Mouse (Mus musculus) CH12.LX (cell line): ENCODE results near the gene Mrpl54. TPM values are rescaled to one million over a fixed set of nuclear protein-coding genes. Genes with fewer than 3 reads are reported as not detected.

Experiments used
- DNase-seq: peaks from one replicate; pipeline ENCODE4 v3.0.0-alpha.2; 2013; ENCODE audit errors: extremely low read depth
- H3K27ac ChIP-seq: 2 replicates; pipeline ENCODE4 v1.5.1; 2012; ENCODE audit warnings: low read depth, mild to moderate bottlenecking, control low read depth, moderate library complexity; ENCODE audit not compliant: insufficient read depth
- H3K27me3 ChIP-seq: replicated peaks from 2 replicates; pipeline ENCODE3; 2012; ENCODE audit warnings: inconsistent platforms
- H3K36me3 ChIP-seq, 2 experiments: replicated peaks in 1 of 2; 2 replicates each; pipeline versions ENCODE3 to v1.6.1; 2012; ENCODE audit warnings: inconsistent platforms in 1 of 2, low read length in 1 of 2, mild to moderate bottlenecking in 1 of 2, mixed read lengths in 1 of 2, moderate library complexity in 1 of 2; ENCODE audit not compliant: control insufficient read depth in 1 of 2, insufficient read depth in 1 of 2
- H3K4me1 ChIP-seq, 2 experiments: 2 replicates each; pipeline ENCODE4 v1.6.1; 2012; ENCODE audit warnings: inconsistent platforms in 1 of 2, moderate library complexity in 1 of 2; ENCODE audit not compliant: insufficient read depth in 2 of 2, control insufficient read depth in 1 of 2
- H3K4me2 ChIP-seq: 2 replicates; pipeline ENCODE4 v1.6.1; 2012; ENCODE audit warnings: low read depth, mild to moderate bottlenecking, control low read depth; ENCODE audit not compliant: poor library complexity, insufficient read depth, severe bottlenecking
- H3K4me3 ChIP-seq, 3 experiments: fragments of 150-350 bp in 1 of 3; sonication (generic) in 1 of 3; replicated peaks in 1 of 3; 2 replicates each; pipeline versions ENCODE3 to v1.5.1; 2011 to 2012; ENCODE audit warnings: low read depth in 2 of 3, low read length in 2 of 3, mild to moderate bottlenecking in 2 of 3, moderate library complexity in 2 of 3, control low read depth in 1 of 3, improper control_type of control experiment in 1 of 3, inconsistent platforms in 1 of 3, mixed read lengths in 1 of 3; ENCODE audit not compliant: poor library complexity in 1 of 3
- H3K79me2 ChIP-seq: replicated peaks from 2 replicates; pipeline ENCODE4 v1.6.1; 2012; ENCODE audit warnings: mild to moderate bottlenecking, moderate library complexity; ENCODE audit not compliant: control insufficient read depth, poor library complexity, insufficient read depth, severe bottlenecking; ENCODE audit errors: extremely low read depth
- H3K9ac ChIP-seq: 2 replicates; pipeline ENCODE4 v1.6.1; 2012; ENCODE audit warnings: low read depth, mild to moderate bottlenecking, control low read depth, moderate library complexity; ENCODE audit not compliant: insufficient read depth
- H3K9me3 ChIP-seq: replicated peaks from 2 replicates; pipeline ENCODE3; 2012; ENCODE audit warnings: low read length, inconsistent platforms, mixed read lengths
- BHLHE40 ChIP-seq: IDR thresholded peaks from 2 replicates; pipeline ENCODE4 v1.6.1; 2011; ENCODE audit warnings: mild to moderate bottlenecking, low read depth, low read length, improper control_type of control experiment
- CHD1 ChIP-seq: IDR thresholded peaks from 2 replicates; pipeline ENCODE4 v1.6.1; 2012; ENCODE audit warnings: low read depth, low read length, improper control_type of control experiment, inconsistent platforms
- CHD2 ChIP-seq: IDR thresholded peaks from 2 replicates; pipeline ENCODE4 v1.6.1; 2011; ENCODE audit warnings: low read length, improper control_type of control experiment
- ELF1 ChIP-seq: IDR thresholded peaks from 2 replicates; pipeline ENCODE4 v1.6.1; 2014; ENCODE audit warnings: low read depth, mild to moderate bottlenecking, inconsistent platforms, low read length, improper control_type of control experiment
- EP300 ChIP-seq: IDR thresholded peaks from 2 replicates; pipeline ENCODE4 v1.6.1; 2011; ENCODE audit warnings: low read length, improper control_type of control experiment
- ETS1 ChIP-seq: conservative IDR thresholded peaks from 2 replicates; pipeline ENCODE4 v1.6.1; 2012; ENCODE audit warnings: low read depth, mild to moderate bottlenecking, inconsistent platforms, low read length, improper control_type of control experiment, moderate library complexity
- GABPA ChIP-seq: IDR thresholded peaks from 2 replicates; pipeline ENCODE4 v1.6.1; 2012; ENCODE audit warnings: low read depth, low read length, improper control_type of control experiment, inconsistent platforms; ENCODE audit not compliant: insufficient replicate concordance
- HCFC1 ChIP-seq: IDR thresholded peaks from 2 replicates; pipeline ENCODE4 v1.6.1; 2012; ENCODE audit warnings: low read depth, mild to moderate bottlenecking, inconsistent platforms, low read length, improper control_type of control experiment
- IRF4 ChIP-seq: IDR thresholded peaks from 2 replicates; pipeline ENCODE4 v1.6.1; 2014; ENCODE audit warnings: low read depth, mild to moderate bottlenecking, inconsistent platforms, low read length, improper control_type of control experiment
- JUN ChIP-seq: IDR thresholded peaks from 2 replicates; pipeline ENCODE4 v1.6.1; 2011; ENCODE audit warnings: low read depth, mild to moderate bottlenecking, low read length, improper control_type of control experiment, moderate library complexity; ENCODE audit not compliant: insufficient read depth
- MAX ChIP-seq: IDR thresholded peaks from 2 replicates; pipeline ENCODE4 v1.6.1; 2011; ENCODE audit warnings: low read length, improper control_type of control experiment
- MAZ ChIP-seq: IDR thresholded peaks from 2 replicates; pipeline ENCODE4 v1.6.1; 2012; ENCODE audit warnings: low read depth, mild to moderate bottlenecking, inconsistent platforms, low read length, improper control_type of control experiment, moderate library complexity
- MEF2A ChIP-seq: IDR thresholded peaks from 2 replicates; pipeline ENCODE4 v1.6.1; 2014; ENCODE audit warnings: low read depth, mild to moderate bottlenecking, inconsistent platforms, low read length, improper control_type of control experiment, borderline replicate concordance
- MXI1 ChIP-seq: IDR thresholded peaks from 2 replicates; pipeline ENCODE4 v1.6.1; 2011; ENCODE audit warnings: mild to moderate bottlenecking, low read depth, low read length, improper control_type of control experiment
- NELFE ChIP-seq: IDR thresholded peaks from 2 replicates; pipeline ENCODE4 v1.6.1; 2011; ENCODE audit warnings: low read depth, low read length, improper control_type of control experiment
- PAX5 ChIP-seq: IDR thresholded peaks from 2 replicates; pipeline ENCODE4 v1.6.1; 2012; ENCODE audit warnings: low read length, inconsistent platforms, mixed read lengths
- POLR2A ChIP-seq: IDR thresholded peaks from 2 replicates; pipeline ENCODE4 v1.6.1; 2011; ENCODE audit warnings: low read depth, mild to moderate bottlenecking, improper control_type of control experiment, low read length
- SIN3A ChIP-seq: IDR thresholded peaks from 2 replicates; pipeline ENCODE4 v1.6.1; 2012; ENCODE audit warnings: low read length, improper control_type of control experiment, inconsistent platforms
- SMC3 ChIP-seq: IDR thresholded peaks from 2 replicates; pipeline ENCODE4 v1.6.1; 2011; ENCODE audit warnings: low read depth, low read length, improper control_type of control experiment
- TBP ChIP-seq: conservative IDR thresholded peaks from 2 replicates; pipeline ENCODE4 v1.6.1; 2011; ENCODE audit warnings: low read depth, low read length, improper control_type of control experiment
- TCF12 ChIP-seq: IDR thresholded peaks from 2 replicates; pipeline ENCODE4 v1.6.1; 2014; ENCODE audit warnings: low read depth, mild to moderate bottlenecking, inconsistent platforms, low read length, improper control_type of control experiment
- UBTF ChIP-seq: IDR thresholded peaks from 2 replicates; pipeline ENCODE4 v1.6.1; 2012; ENCODE audit warnings: low read depth, mild to moderate bottlenecking, inconsistent platforms, low read length, improper control_type of control experiment, moderate library complexity
- USF1 ChIP-seq: IDR thresholded peaks from 2 replicates; pipeline ENCODE4 v1.6.1; 2014; ENCODE audit warnings: low read depth, mild to moderate bottlenecking, inconsistent platforms, low read length, improper control_type of control experiment
- USF2 ChIP-seq: conservative IDR thresholded peaks from 2 replicates; pipeline ENCODE4 v1.6.1; 2011; ENCODE audit warnings: low read depth, low read length, improper control_type of control experiment
- ZC3H11A ChIP-seq: IDR thresholded peaks from 2 replicates; pipeline ENCODE4 v1.6.1; 2012; ENCODE audit warnings: low read depth, mild to moderate bottlenecking, inconsistent platforms, low read length, improper control_type of control experiment
- ZKSCAN1 ChIP-seq: IDR thresholded peaks from 2 replicates; pipeline ENCODE4 v1.6.1; 2012; ENCODE audit warnings: low read depth, inconsistent platforms, low read length, improper control_type of control experiment, borderline replicate concordance
- ZNF384 ChIP-seq: IDR thresholded peaks from 2 replicates; pipeline ENCODE4 v1.6.1; 2012; ENCODE audit warnings: low read depth, low read length, improper control_type of control experiment, inconsistent platforms
- dilution Hi-C: fragments of 300-500 bp; cut with MboI; formaldehyde crosslinking; loops from 2 replicates; pipeline ENCODE4 v1.14.3; 2020; ENCODE audit warnings: low sequenced_read_pairs; ENCODE audit not compliant: extremely low pct_unique_long_range_greater_than_20kb, extremely low pct_ligation_motif_present
- in situ Hi-C: fragments of 300-500 bp; cut with MboI; formaldehyde crosslinking; loops from 3 replicates; pipeline ENCODE4 v1.14.3; 2019; ENCODE audit warnings: low sequenced_read_pairs, low pct_ligation_motif_present, low pct_unique_long_range_greater_than_20kb, mixed read lengths
- polyA plus RNA-seq: library from polyadenylated mRNA; unstranded; fragments of >175 nt; gene quantifications from 2 replicates; pipeline ENCODE4 v1.2.1, GENCODE M21; 2012; ENCODE audit warnings: low read depth; ENCODE audit not compliant: insufficient read length
- total RNA-seq, 2 experiments: library from RNA; depleted of rRNA; stranded (reverse); fragments of 300-350 nt in 1 of 2; fragments of >200 nt in 1 of 2; gene quantifications; 2 replicates each; pipeline ENCODE4 v1.2.3; 2012 to 2014

Gene Mrpl54
- total and polyA plus RNA-seq, 3 experiments, result 104 to 167 (median 128) TPM

DNA sequence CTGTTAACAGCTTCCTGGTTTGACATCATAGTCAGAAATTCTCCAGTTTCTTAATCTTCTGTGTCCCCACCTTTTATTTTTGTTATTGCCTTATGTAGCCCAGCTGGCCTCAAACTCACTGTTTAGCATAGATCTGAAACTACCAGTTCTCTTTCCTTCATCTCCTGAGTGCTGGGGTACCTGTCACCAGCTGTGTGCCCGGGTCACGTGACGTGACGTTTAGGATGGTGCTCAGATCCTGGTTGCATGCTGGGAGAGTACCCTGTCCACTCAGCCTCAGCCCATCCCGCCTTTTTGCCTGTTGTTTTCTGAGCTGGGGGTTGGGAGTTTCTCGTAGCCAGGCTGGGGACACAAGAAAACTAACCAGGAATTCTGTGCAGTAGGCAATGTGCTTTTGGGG is 30.5 kb upstream of the Mrpl54 start:
- DNase-seq, result peak; percentile 78
- peaks cover 70% of the 10 kb centered on the region for H3K79me2 ChIP-seq
- H3K27ac ChIP-seq, result peak overlapping the region; percentile 87
- no peaks in the 10 kb centered on the region for H3K9me3 ChIP-seq
- no peaks in the 10 kb centered on the region for H3K27me3 ChIP-seq
- H3K4me1 ChIP-seq, result peaks cover 62 to 88% of the 10 kb centered on the region in 2 experiments
- peak overlapping the region in 2 of 3 experiments; percentile 22 to 33 for H3K4me3 ChIP-seq
- H3K4me2 ChIP-seq, result peak overlapping the region; percentile 77
- dilution Hi-C loops, result no loop called here
- peak overlapping the region; percentile 35 for H3K9ac ChIP-seq
- TF ChIP-seq ZC3H11A (no peak), MEF2A (peak; percentile 41; the same call in 1 of the 2 replicates), SMC3 (no peak), TCF12 (peak; percentile 74), ELF1 (peak; percentile 47), CHD2 (peak; percentile 9; the same call in 1 of the 2 replicates), UBTF (no peak), MAZ (no peak), USF1 (peak; percentile 93), ZKSCAN1 (no peak), CHD1 (no peak), JUN (no peak), BHLHE40 (peak; percentile 98), IRF4 (peak; percentile 79), ETS1 (peak; percentile 90), PAX5 (no peak), GABPA (no peak), EP300 (peak; percentile 72), ZNF384 (no peak), HCFC1 (no peak), MXI1 (no peak), SIN3A (peak; percentile 91), MAX (peak; percentile 91), NELFE (no peak), TBP (no peak), POLR2A (0 out of 2 replicates have a peak, but pooled peaks have one; percentile 12), USF2 (peak; percentile 94)
- peaks cover 0 to 29% of the 10 kb centered on the region in 2 experiments for H3K36me3 ChIP-seq
- in situ Hi-C loops, result no loop called here
